In the genomic region with DNA sequence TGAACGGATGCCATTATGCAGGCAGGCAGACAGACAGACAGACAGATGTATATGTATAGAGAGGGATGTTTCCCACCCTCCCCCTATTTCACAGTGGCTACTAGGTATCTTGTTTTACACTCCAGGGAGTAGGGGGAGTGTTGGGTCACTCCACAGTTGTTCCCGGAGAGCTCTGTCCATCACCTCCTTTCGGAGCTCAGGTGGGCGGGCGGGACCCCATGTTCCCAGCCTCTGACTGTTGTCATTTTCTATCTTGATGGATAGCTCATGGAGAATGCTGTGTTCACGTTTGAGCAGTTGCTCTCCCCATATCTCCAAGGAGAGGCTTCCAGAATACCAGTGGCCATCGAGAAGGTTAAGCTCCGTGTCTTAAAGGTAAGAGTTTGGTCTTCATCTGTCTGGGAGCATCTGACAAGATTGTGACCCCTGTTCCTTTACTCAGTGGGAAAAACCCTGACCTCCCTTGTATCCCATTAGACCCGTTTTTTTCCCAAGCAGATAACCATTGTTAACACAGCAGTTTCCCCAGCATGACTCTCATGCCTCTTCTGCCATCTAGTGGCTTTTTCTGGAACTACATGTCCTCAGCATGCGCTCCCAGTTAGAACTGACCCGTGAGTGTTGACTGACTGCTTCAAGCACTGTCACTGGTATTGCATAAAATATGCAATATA, we compare ENCODE assay signal across 7 mouse cellular contexts. TPM values are rescaled to one million over a fixed set of nuclear protein-coding genes. Genes with fewer than 3 reads are reported as not detected.
DNase-seq lines count a peak whose midpoint lies in the region; ATAC-seq lines count a peak whose summit lies in the region.

No protein-coding gene starts in this region.

- peak; percentile 86 for DNase-seq in adrenal gland, adult 2 months
- DNase-seq in embryo, embryonic 10.5 days (ENCODE audit: low spot score), result peak; percentile 93
- peak; percentile 65 for DNase-seq in gastrocnemius, postnatal 14 days
- DNase-seq in induced T-regulatory cell, adult 2 months (ENCODE audit: low read depth), result peak; percentile 89
- DNase-seq in left cerebral cortex, adult 8-10 months (ENCODE audit: low spot score in 2 of 2), result peak; percentile 31 to 71
- peak; percentile 74 for DNase-seq in right cerebral cortex, postnatal 25 days

- intact Hi-C loops in gastrocnemius, postnatal 14 days (cut with DNase I; ENCODE audit: low total_unique reads), result loop anchor here (2.0 to 5.0 kb wide), 2 partner anchors 143 to 209 kb away; no protein-coding TSS in a partner anchor

- ATAC-seq in megakaryocyte-erythroid progenitor cell, adult 5-6 weeks (replicated peaks; ENCODE audit: low FRiP score, low TSS enrichment, poor library complexity, severe bottlenecking), result peak; percentile 86

RNA-seq across cellular contexts. Expression of a gene that starts 49.3 kb away (rescaled TPM):
- 100 to 1,000 TPM in 1 of 2 experiments, 10 to 100 TPM in 1; 77.7 to 112 TPM for total RNA-seq in adrenal gland, adult 2 months (2021)
- polyA plus RNA-seq in adrenal gland, adult 2 months (2012; rRNA removed), result 12.7 and 17.0 TPM in 2 replicates
- 10 to 100 TPM; 21.8 to 26.2 TPM for total RNA-seq in gastrocnemius, postnatal 14 days (2021)
- 10 to 100 TPM; 34.2 to 35.5 (median 35.0) TPM for total RNA-seq in left cerebral cortex, adult 8-10 months (2022)
- 13.8 and 21.7 TPM in 2 replicates for total RNA-seq in megakaryocyte-erythroid progenitor cell, adult 5-6 weeks (2014; fragmentation: Nextera tagmentation)
- 35.2 and 38.2 TPM in 2 replicates for total RNA-seq in megakaryocyte-erythroid progenitor cell, adult 5-6 weeks (2017)

Comparison
In these comparisons a context has a peak if more than half of its experiments do, and no peak if none do; other contexts are left out.
1. Peak in every context shown above with its lines: DNase-seq and ATAC-seq.